Mouse (Mus musculus): ENCODE measurements at regions not wholly inside any gene's neighbourhood (a gene's known extent, or its start where the extent isn't known, plus 50 kb on each side); places are given as distances from the start of the nearest gene placed in this dataset.

DNA sequence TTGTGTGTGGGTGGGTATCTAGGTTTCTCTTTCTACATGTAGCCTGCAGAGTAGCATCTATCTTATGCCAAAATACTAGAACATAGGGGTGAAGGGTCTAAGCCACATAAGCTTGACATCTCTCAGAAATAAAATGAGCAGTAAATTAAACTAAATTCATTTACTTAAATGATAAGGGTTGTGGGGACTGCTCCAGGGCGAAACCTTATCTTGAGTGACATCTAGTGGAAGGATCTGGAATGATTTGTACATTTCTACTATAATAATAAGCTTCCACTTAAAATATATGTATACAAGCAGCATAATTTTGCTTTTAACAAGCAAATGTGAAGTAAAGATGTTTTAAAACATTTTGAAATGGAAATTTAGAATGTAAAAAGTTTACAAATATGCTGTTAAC is 271.4 kb downstream of the Vgll3 start:
- no peak for DNase-seq (ENCODE audit: extremely low spot score in 1 of 2, low spot score in 2 of 2)
- TF ChIP-seq CTCF (IDR thresholded peaks at IDR 0.05): peak; percentile 65
- intact Hi-C loops (cut with DNase I): loop anchor here (5.0 kb wide), 1 partner anchor 369 kb away; no protein-coding TSS in a partner anchor
- H3K4me3 ChIP-seq: no peak overlapping the region
- H3K27ac ChIP-seq: no peak overlapping the region

GRCm38 (mm10) chr16:66092766-66093165 is 277.7 kb downstream of the Vgll3 start:
- Histone ChIP-seq H3K27ac (no peak overlapping the region), H3K4me3 (no peak overlapping the region)
- no peak for DNase-seq (ENCODE audit: extremely low spot score in 1 of 2, low spot score in 2 of 2)
- no peak for TF ChIP-seq CTCF (IDR thresholded peaks at IDR 0.05)
- intact Hi-C loops (cut with DNase I): no loop called here

DNA sequence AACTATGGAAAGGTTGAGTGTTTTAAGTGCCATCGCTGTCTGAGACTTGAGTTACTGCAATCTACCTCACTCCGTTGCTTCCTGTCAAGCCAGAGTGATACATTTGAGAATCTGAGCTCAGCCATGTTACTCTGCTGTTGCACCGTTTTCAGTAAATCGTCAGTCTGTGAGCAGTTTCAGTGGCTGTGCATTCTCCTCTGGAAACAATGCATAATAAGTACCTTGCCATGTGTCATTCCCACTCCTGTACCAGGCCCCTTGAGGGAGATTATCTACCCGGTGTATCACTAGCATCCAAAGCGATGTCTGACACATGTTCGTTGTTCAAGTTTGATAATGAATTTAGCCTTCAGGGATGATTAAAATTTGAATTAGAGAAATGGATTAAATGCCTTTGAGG is 280.6 kb downstream of the Vgll3 start:
- no peak for DNase-seq (ENCODE audit: extremely low spot score in 1 of 2, low spot score in 2 of 2)

DNA sequence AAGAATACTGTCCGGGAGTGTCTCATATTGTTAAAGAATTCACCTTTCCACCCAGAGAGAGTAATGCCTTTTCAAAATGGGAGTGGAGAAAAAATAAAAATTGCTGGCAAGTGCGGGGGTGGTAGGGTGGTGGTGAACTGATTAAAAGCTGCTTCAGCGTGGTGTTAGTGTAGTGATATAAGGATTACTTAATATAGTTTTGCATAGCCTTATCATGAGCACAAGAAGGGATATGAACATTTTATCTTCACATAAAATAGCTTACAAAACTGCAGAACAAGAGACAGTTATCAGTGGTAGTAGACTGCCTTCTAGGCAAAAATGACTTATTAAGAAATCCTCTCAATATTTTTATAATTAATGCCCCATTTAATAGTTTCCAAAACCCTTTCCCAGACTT is 302.9 kb downstream of the Vgll3 start:
- Histone ChIP-seq H3K27ac (no peak overlapping the region), H3K4me3 (no peak overlapping the region)
- intact Hi-C loops (cut with DNase I): no loop called here
- DNase-seq (ENCODE audit: extremely low spot score in 1 of 2, low spot score in 2 of 2): no peak
- TF ChIP-seq CTCF (IDR thresholded peaks at IDR 0.05): no peak

More for the DNA sequence above, 280.6 kb downstream of the Vgll3 start:
- no peak for TF ChIP-seq CTCF (IDR thresholded peaks at IDR 0.05)
- intact Hi-C loops (cut with DNase I): no loop called here
- Histone ChIP-seq H3K27ac (no peak overlapping the region), H3K4me3 (no peak overlapping the region)

DNA sequence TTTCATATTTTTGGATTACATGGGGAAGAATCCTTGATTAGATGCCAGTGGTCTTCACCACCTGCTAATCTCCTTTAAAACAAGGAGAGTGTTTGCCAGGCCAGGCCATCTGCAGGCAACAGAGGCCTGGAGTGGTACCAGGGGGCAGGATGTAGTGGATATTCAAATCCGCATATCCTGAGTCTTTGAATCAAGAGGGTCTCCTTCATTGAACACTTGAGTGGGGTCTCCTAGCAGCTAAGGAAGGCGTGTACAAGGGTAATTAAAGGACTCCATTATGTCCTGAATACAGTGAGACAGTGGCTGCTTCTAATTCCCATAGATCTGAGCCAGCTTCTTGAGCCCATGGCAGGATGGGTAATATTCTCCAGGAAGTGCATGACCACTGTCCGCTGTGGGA is 322.7 kb downstream of the Vgll3 start:
- Histone ChIP-seq H3K4me3 (no peak overlapping the region), H3K27ac (no peak overlapping the region)
- no peak for TF ChIP-seq CTCF (IDR thresholded peaks at IDR 0.05)
- intact Hi-C loops (cut with DNase I): no loop called here
- no peak for DNase-seq (ENCODE audit: extremely low spot score in 1 of 2, low spot score in 2 of 2)

- no peak for TF ChIP-seq CTCF (IDR thresholded peaks at IDR 0.05)
- H3K4me3 ChIP-seq: no peak overlapping the region
- H3K27ac ChIP-seq: no peak overlapping the region
- intact Hi-C loops (cut with DNase I): no loop called here
- DNase-seq (ENCODE audit: extremely low spot score in 1 of 2, low spot score in 2 of 2): no peak
Observed at GRCm38 (mm10) chr16:66144765-66145164, 329.7 kb downstream of the Vgll3 start.

DNA sequence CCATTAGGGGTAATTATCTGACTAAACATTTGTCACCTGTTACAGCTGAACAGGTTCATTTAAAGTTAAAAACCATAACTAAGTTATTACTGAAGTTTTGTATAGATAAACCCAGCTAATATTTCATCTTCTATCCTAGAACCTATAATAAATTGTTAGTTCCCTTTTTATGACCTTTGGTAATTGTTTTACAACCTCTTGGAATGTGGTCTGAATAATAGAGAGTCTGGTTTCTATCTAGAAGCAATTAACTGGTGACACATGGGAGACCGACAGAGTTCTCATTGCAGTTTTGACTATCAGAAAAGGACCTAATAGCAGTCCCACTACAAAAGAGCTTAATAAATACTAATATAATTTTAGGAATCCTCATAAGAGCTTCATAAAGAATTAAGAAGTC is 330.2 kb downstream of the Vgll3 start:
- DNase-seq (ENCODE audit: extremely low spot score in 1 of 2, low spot score in 2 of 2): no peak
- H3K27ac ChIP-seq: no peak overlapping the region
- intact Hi-C loops (cut with DNase I): no loop called here
- TF ChIP-seq CTCF (IDR thresholded peaks at IDR 0.05): no peak
- H3K4me3 ChIP-seq: no peak overlapping the region

DNA sequence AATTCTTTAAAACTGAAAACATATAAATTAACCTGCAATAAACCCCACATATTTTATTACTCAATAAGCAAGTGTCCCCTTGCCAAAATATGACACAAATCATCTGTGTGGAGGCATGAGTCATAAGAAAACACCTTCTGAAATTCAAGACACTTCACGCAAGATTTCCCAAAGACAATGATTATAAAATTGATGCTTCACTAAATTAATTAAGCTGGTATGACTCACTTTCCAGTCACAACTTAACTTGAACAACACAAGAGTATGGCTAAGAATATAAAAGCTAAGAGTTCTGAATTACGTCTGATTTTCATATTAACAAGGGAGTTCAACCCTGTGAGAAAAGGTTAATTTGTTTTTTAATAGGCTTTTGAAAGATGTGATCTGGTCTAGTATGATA is 353.2 kb downstream of the Vgll3 start:
- no peak for DNase-seq (ENCODE audit: extremely low spot score in 1 of 2, low spot score in 2 of 2)
- intact Hi-C loops (cut with DNase I): no loop called here
- TF ChIP-seq CTCF (IDR thresholded peaks at IDR 0.05): no peak
- no peak overlapping the region for H3K4me3 ChIP-seq
- no peak overlapping the region for H3K27ac ChIP-seq

DNA sequence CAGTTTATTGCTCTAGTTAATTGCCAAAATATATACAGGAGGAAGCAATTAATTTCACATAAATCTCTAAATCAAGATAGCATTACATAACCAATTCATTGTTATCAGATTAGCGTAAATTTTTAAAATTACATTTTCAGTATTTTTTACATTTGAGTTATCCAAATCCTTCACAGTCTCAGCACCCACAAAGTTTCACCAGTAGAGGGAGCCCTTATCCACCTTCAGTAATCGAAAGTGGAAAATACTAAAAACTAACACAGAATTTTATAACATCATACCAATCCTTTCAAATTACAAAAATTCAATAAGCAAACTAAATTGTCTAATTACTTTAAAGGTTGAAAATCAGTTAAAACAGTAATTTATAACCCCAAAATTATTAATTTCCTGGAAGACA is 375.7 kb downstream of the Vgll3 start:
- Histone ChIP-seq H3K4me3 (no peak overlapping the region), H3K27ac (no peak overlapping the region)
- intact Hi-C loops (cut with DNase I): no loop called here
- peak; percentile 16 to 19 for DNase-seq (ENCODE audit: extremely low spot score in 1 of 2, low spot score in 2 of 2)
- TF ChIP-seq CTCF (IDR thresholded peaks at IDR 0.05): peak; percentile 87

GRCm38 (mm10) chr16:66201406-66201805 is 386.3 kb downstream of the Vgll3 start:
- no peak for TF ChIP-seq CTCF (IDR thresholded peaks at IDR 0.05)
- intact Hi-C loops (cut with DNase I): no loop called here
- DNase-seq (ENCODE audit: extremely low spot score in 1 of 2, low spot score in 2 of 2): no peak
- Histone ChIP-seq H3K27ac (no peak overlapping the region), H3K4me3 (no peak overlapping the region)
